Mouse (Mus musculus): ENCODE data around the gene Olfr982. TPM values are rescaled to one million over a fixed set of nuclear protein-coding genes. Genes with fewer than 3 reads are reported as not detected.

Olfr982 gene
- not detected in 2 replicates for polyA plus RNA-seq (2012; ENCODE audit: low replicate concordance)

GRCm38 (mm10) chr9:40073529-40073928, at the start of gene Olfr982:
Gene Olfr982 (plus strand): TSS chr9:40073829.

GRCm38 (mm10) chr9:40093495-40093894, 19.9 kb downstream of the Olfr982 start, which contains the start of gene Olfr983:
Gene Olfr983 (minus strand): TSS chr9:40093595.

GRCm38 (mm10) chr9:40114106-40114505, 40.5 kb downstream of the Olfr982 start, which contains the start of gene Olfr984:
Gene Olfr984 (minus strand): TSS chr9:40114206.

Other genes starting within 250 kb of the Olfr982 start
- gene Olfr971, start 237.0 kb upstream of the Olfr982 start, polyA plus RNA-seq (2012; ENCODE audit: low replicate concordance), result not detected in 2 replicates
- gene Olfr972, start 207.4 kb upstream of the Olfr982 start, polyA plus RNA-seq (2012; ENCODE audit: low replicate concordance), result not detected in 2 replicates
- not detected in 2 replicates for gene Olfr229, start 166.5 kb upstream of the Olfr982 start, polyA plus RNA-seq (2012; ENCODE audit: low replicate concordance)
- not detected in 2 replicates for gene Olfr974, start 136.3 kb upstream of the Olfr982 start, polyA plus RNA-seq (2012; ENCODE audit: low replicate concordance)
- not detected in 2 replicates for gene Olfr975, start 121.8 kb upstream of the Olfr982 start, polyA plus RNA-seq (2012; ENCODE audit: low replicate concordance)
- gene Olfr976, start 112.7 kb upstream of the Olfr982 start, polyA plus RNA-seq (2012; ENCODE audit: low replicate concordance), result not detected in 2 replicates
- gene Olfr978, start 81.7 kb upstream of the Olfr982 start, polyA plus RNA-seq (2012; ENCODE audit: low replicate concordance), result not detected in 2 replicates
- 0.05 TPM in 1 of 2 replicates, not detected in the other for gene Olfr979, start 70.4 kb upstream of the Olfr982 start, polyA plus RNA-seq (2012; ENCODE audit: low replicate concordance)
- gene Olfr980, start 64.2 kb upstream of the Olfr982 start, polyA plus RNA-seq (2012; ENCODE audit: low replicate concordance), result not detected in 2 replicates
- gene Olfr981, start 52.4 kb upstream of the Olfr982 start, polyA plus RNA-seq (2012; ENCODE audit: low replicate concordance), result not detected in 2 replicates
- not detected in 2 replicates for gene Olfr983, start 19.8 kb downstream of the Olfr982 start, polyA plus RNA-seq (2012; ENCODE audit: low replicate concordance)
- gene Olfr984, start 40.4 kb downstream of the Olfr982 start, polyA plus RNA-seq (2012; ENCODE audit: low replicate concordance), result not detected in 2 replicates
- gene Olfr985, start 56.4 kb downstream of the Olfr982 start, polyA plus RNA-seq (2012; ENCODE audit: low replicate concordance), result not detected in 2 replicates
- gene Tmem225, start 74.3 kb downstream of the Olfr982 start, polyA plus RNA-seq (2012; ENCODE audit: low replicate concordance), result not detected in 2 replicates
- not detected in 2 replicates for gene Olfr986, start 107.1 kb downstream of the Olfr982 start, polyA plus RNA-seq (2012; ENCODE audit: low replicate concordance)
- gene Zfp202, start 118.5 kb downstream of the Olfr982 start, polyA plus RNA-seq (2012; ENCODE audit: low replicate concordance), result 0.20 and 0.39 TPM in 2 replicates
- not detected in 2 replicates for gene Scn3b, start 195.4 kb downstream of the Olfr982 start, polyA plus RNA-seq (2012; ENCODE audit: low replicate concordance)

All from leukemia stem cell, adult 10-12 weeks (primary cell).